Mouse (Mus musculus) neural tube, embryonic 11.5 days (tissue): ENCODE measurements around the gene Efna2. TPM values are rescaled to one million over a fixed set of nuclear protein-coding genes. Genes with fewer than 3 reads are reported as not detected.
A peak's percentile ranks its signal among the peaks of the same experiment; 100 is the strongest.

ENCODE experiments used
- ATAC-seq: fragments of 200-750 bp; cut with Nextera tagmentation; 2 replicates; pipeline ENCODE4 v1.8.0; 2017; ENCODE audit warnings: moderate number of reproducible peaks, mild to moderate bottlenecking, moderate TSS enrichment, moderate library complexity; ENCODE audit not compliant: insufficient read depth, low FRiP score, low TSS enrichment
- DNase-seq: peaks from one replicate; pipeline ENCODE4 v3.0.0-alpha.2; 2015; ENCODE audit warnings: low spot score
- H3K27ac ChIP-seq: fragments of 300-500 bp; sonication (generic); 2 replicates; pipeline ENCODE4 v1.5.1; 2014; ENCODE audit warnings: low read depth, mild to moderate bottlenecking, low read length
- H3K27me3 ChIP-seq: fragments of 300-500 bp; sonication (generic); 2 replicates; pipeline ENCODE4 v1.6.1; 2014; ENCODE audit warnings: mild to moderate bottlenecking, low read length, mixed read lengths; ENCODE audit not compliant: control insufficient read depth, insufficient read depth
- H3K36me3 ChIP-seq: fragments of 300-500 bp; sonication (generic); 2 replicates; pipeline ENCODE4 v1.6.1; 2014; ENCODE audit warnings: mild to moderate bottlenecking, low read length, moderate library complexity, mixed read lengths; ENCODE audit not compliant: control insufficient read depth, insufficient read depth
- H3K4me1 ChIP-seq: fragments of 300-500 bp; sonication (generic); 2 replicates; pipeline ENCODE4 v1.6.1; 2014; ENCODE audit warnings: low read length, mixed read lengths; ENCODE audit not compliant: control insufficient read depth, insufficient read depth
- H3K4me2 ChIP-seq: fragments of 300-500 bp; sonication (generic); 2 replicates; pipeline ENCODE4 v1.6.1; 2014; ENCODE audit warnings: low read depth, mild to moderate bottlenecking, moderate library complexity
- H3K4me3 ChIP-seq: fragments of 300-500 bp; sonication (generic); 2 replicates; pipeline ENCODE4 v1.5.1; 2014; ENCODE audit warnings: low read depth, low read length
- H3K9ac ChIP-seq: fragments of 300-500 bp; sonication (generic); 2 replicates; pipeline ENCODE4 v1.6.1; 2014; ENCODE audit warnings: mild to moderate bottlenecking, low read length
- H3K9me3 ChIP-seq: fragments of 300-500 bp; sonication (generic); 2 replicates; pipeline ENCODE4 v1.6.1; 2016; ENCODE audit warnings: low read length; ENCODE audit not compliant: control insufficient read depth
- WGBS: fragments of 180-500 bp; shearing (Covaris S2); extraction: QIAGEN DNeasy Blood & Tissue Kit; methylation state at CpG from one replicate; pipeline ENCODE4 v1.1.7; 2014; 5-methylcytosine and 5-hydroxymethylcytosine counted together
- polyA plus RNA-seq: library from polyadenylated mRNA; unstranded; fragments of >200 nt; fragmentation: Nextera tagmentation; extraction: Ambion mirVana; gene quantifications from 2 replicates; pipeline ENCODE4 v1.2.1, GENCODE M21; 2014

The Efna2 gene
- polyA plus RNA-seq, 1 experiment from 2014 or later: 36.2 TPM

GRCm38 (mm10) chr10:80146568-80147011, 32.7 kb upstream of the Efna2 start:
- H3K4me2 ChIP-seq: no peak overlapping the region
- H3K4me3 ChIP-seq: peak overlapping the region; percentile 4; the same call in 1 of the 2 replicates
- no peaks in the 10 kb centered on the region for H3K27me3 ChIP-seq
- no peak for DNase-seq
- H3K4me1 ChIP-seq: peaks cover 24% of the 10 kb centered on the region
- ATAC-seq: no peak
- H3K36me3 ChIP-seq: peaks cover 12% of the 10 kb centered on the region
- no peak overlapping the region for H3K27ac ChIP-seq
- H3K9me3 ChIP-seq: no peaks in the 10 kb centered on the region
- H3K9ac ChIP-seq: no peak overlapping the region; the same call in 1 of the 2 replicates
- WGBS: 75% methylated on average over 4 of the region's 4 CpGs

GRCm38 (mm10) chr10:80147146-80147718, 32.0 kb upstream of the Efna2 start:
- DNase-seq (no peak), ATAC-seq (no peak)
- no peak overlapping the region; the same call in 1 of the 2 replicates for H3K9ac ChIP-seq
- WGBS: 70% methylated on average over 5 of the region's 5 CpGs
- peaks cover 27% of the 10 kb centered on the region for H3K4me1 ChIP-seq
- peak overlapping the region; percentile 98 for H3K27ac ChIP-seq
- H3K36me3 ChIP-seq: peaks cover 15% of the 10 kb centered on the region
- H3K4me3 ChIP-seq: peak overlapping the region; percentile 100
- H3K27me3 ChIP-seq: no peaks in the 10 kb centered on the region
- no peaks in the 10 kb centered on the region for H3K9me3 ChIP-seq
- H3K4me2 ChIP-seq: peak overlapping the region; percentile 65

- ATAC-seq (peak; percentile 27), DNase-seq (peak; percentile 79)
- under 1% methylated on average over 36 of the region's 42 CpGs for WGBS
- no peaks in the 10 kb centered on the region for H3K9me3 ChIP-seq
- peak within 1 kb of the TSS; percentile 65 for H3K4me2 ChIP-seq
- H3K9ac ChIP-seq: peak within 1 kb of the TSS; percentile 100
- H3K4me3 ChIP-seq: peak within 1 kb of the TSS; percentile 100
- H3K27me3 ChIP-seq: no peaks in the 10 kb centered on the region
- H3K36me3 ChIP-seq: peaks cover 22% of the 10 kb centered on the region
- H3K4me1 ChIP-seq: peaks cover 27% of the 10 kb centered on the region
- peak within 1 kb of the TSS; percentile 98 for H3K27ac ChIP-seq
These were observed 31.3 kb upstream of the Efna2 start, which contains the start of gene Midn for GRCm38 (mm10) chr10:80147719-80148601. Midn (plus strand) TSS chr10:80148272.

GRCm38 (mm10) chr10:80148610-80149290, 30.5 kb upstream of the Efna2 start:
- Histone ChIP-seq H3K4me2 (peak overlapping the region; percentile 65), H3K4me1 (peaks cover 34% of the 10 kb centered on the region), H3K9ac (peak overlapping the region; percentile 100), H3K4me3 (peak overlapping the region; percentile 100), H3K36me3 (peaks cover 30% of the 10 kb centered on the region), H3K27me3 (no peaks in the 10 kb centered on the region), H3K9me3 (no peaks in the 10 kb centered on the region), H3K27ac (peak overlapping the region; percentile 98)
- DNase-seq (peak; percentile 95), ATAC-seq (peak; percentile 22)
- WGBS: under 1% methylated on average over 55 of the region's 57 CpGs

- Histone ChIP-seq H3K9me3 (no peaks in the 10 kb centered on the region), H3K4me3 (peak overlapping the region; percentile 100), H3K4me1 (peaks cover 42% of the 10 kb centered on the region), H3K9ac (peak overlapping the region; percentile 100), H3K27ac (peak overlapping the region; percentile 98), H3K36me3 (peaks cover 38% of the 10 kb centered on the region), H3K4me2 (peak overlapping the region; percentile 98), H3K27me3 (no peaks in the 10 kb centered on the region)
- peak; percentile 99 for DNase-seq
- ATAC-seq: peak; percentile 72
- WGBS: under 1% methylated on average over 85 of the region's 88 CpGs
These were observed 29.7 kb upstream of the Efna2 start for GRCm38 (mm10) chr10:80149291-80150225.

GRCm38 (mm10) chr10:80150226-80151210, 28.8 kb upstream of the Efna2 start:
- Histone ChIP-seq H3K27me3 (no peaks in the 10 kb centered on the region), H3K4me1 (peaks cover 45% of the 10 kb centered on the region), H3K9ac (peak overlapping the region; percentile 100), H3K36me3 (peaks cover 41% of the 10 kb centered on the region), H3K4me2 (peak overlapping the region; percentile 98), H3K9me3 (no peaks in the 10 kb centered on the region), H3K4me3 (peak overlapping the region; percentile 100), H3K27ac (peak overlapping the region; percentile 98)
- ATAC-seq (no peak; the same call in 1 of the 2 replicates), DNase-seq (peak; percentile 90)
- WGBS: under 1% methylated on average over 51 of the region's 71 CpGs

GRCm38 (mm10) chr10:80151211-80152034, 27.9 kb upstream of the Efna2 start:
- Histone ChIP-seq H3K27me3 (no peaks in the 10 kb centered on the region), H3K9me3 (no peaks in the 10 kb centered on the region), H3K4me2 (peak overlapping the region; percentile 98), H3K36me3 (peaks cover 44% of the 10 kb centered on the region), H3K4me3 (peak overlapping the region; percentile 100), H3K9ac (peak overlapping the region; percentile 100), H3K4me1 (peaks cover 40% of the 10 kb centered on the region), H3K27ac (peak overlapping the region; percentile 98)
- no peak for ATAC-seq
- WGBS: 0% methylated on average over 22 of the region's 26 CpGs
- peak; percentile 63 for DNase-seq
